Mouse (Mus musculus): ENCODE data around the gene Plekhf1.
A peak's percentile ranks its signal among the peaks of the same experiment; 100 is the strongest.

Plekhf1 gene

DNA sequence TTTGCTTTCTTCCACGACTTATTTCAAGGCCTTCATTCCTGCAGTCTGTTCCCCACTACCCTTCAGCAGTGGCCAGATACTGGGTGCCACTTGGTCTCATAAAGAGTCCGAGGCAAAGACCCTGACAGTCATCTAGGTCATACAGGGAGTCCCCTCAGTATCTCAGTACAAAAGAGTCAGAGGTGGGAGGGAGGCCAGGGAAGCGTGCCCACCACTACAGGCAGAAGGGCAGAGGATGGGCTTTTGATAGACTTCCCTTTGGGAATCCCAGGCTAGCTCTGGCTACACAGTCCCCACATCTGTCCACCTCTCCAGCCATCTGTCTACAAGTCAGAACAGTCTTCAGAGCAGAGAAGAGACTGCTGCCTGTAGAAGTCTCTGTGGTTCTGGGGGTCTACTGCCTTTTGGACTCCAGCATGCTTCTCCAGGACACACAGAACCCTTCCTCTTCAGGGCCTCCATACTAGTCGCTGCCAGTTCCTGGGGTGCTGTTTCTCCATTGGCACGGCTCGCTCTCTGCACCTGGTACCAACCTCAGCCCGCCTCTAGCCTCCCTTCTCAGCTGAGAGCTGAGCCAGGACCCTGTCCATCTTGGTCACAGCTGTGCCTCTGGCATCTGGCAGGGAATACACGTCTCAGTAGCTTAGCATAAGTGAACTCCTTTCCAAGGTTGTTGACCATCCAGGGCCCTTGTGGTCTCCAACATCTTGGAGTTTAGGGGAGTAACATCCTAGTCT is 9.0 kb downstream of the Plekhf1 start:
- DNase-seq (ENCODE audit: low spot score) = no peak

DNA sequence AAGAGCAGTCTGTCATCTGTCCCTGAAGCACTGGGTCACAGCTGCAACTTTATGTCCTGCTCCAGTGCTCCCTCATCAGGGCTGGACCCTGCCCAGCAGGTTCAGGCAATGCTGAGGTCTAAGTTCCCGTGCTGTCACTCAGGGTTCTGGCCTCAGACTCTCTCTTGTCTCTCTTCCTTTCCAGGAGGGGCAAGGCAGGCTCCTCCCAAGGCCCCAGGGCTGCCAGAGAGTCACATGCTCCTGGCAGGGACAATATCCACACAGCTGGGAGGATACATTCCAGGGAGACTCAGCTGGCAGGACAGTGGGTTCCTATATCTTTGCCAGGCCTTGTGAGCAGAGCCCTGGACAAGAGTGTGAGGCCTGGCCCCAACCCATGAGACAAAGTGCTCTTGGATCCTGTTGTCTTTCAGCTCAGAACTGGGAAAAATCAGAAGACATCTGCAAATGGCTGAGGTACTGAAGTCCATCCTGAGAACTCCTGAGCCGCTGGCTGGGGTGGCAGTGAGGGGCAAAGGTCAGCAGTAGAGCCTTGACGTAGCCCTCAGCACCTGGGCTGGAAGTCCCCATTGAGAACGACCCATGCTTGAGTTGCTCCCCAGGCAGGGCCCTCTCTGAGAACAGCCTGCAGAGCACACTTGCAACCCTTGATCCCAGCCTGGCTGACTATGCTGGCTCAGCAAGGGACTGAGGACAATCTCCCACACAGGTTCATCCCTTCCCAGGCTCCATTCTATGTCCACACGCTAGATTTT is 10.2 kb downstream of the Plekhf1 start:
- DNase-seq (ENCODE audit: low spot score) = peak; percentile 68

GRCm38 (mm10) chr7:38215697-38216096 is 12.1 kb downstream of the Plekhf1 start:
- no peak for DNase-seq (ENCODE audit: low spot score)

DNA sequence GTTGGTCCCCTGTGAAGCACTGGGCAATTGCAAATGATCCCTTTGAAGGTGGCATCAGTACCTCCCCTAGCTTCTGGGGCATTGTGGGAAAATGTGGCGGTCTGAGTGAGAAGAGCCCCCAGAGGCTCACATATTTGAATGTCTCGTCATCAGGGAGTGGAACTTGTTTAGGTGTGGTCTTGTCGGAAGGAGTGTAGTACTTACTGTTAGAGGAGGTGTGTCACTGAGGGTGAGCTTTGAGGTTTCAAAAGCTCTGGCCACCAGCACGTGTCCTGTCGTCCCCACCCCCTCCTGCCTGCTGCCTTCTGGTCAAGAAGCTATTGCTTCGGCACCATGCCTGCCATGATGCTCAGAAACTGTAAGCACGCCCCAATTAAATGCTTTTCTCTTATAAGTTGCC is 12.5 kb downstream of the Plekhf1 start:
- no peak for DNase-seq (ENCODE audit: low spot score)

DNA sequence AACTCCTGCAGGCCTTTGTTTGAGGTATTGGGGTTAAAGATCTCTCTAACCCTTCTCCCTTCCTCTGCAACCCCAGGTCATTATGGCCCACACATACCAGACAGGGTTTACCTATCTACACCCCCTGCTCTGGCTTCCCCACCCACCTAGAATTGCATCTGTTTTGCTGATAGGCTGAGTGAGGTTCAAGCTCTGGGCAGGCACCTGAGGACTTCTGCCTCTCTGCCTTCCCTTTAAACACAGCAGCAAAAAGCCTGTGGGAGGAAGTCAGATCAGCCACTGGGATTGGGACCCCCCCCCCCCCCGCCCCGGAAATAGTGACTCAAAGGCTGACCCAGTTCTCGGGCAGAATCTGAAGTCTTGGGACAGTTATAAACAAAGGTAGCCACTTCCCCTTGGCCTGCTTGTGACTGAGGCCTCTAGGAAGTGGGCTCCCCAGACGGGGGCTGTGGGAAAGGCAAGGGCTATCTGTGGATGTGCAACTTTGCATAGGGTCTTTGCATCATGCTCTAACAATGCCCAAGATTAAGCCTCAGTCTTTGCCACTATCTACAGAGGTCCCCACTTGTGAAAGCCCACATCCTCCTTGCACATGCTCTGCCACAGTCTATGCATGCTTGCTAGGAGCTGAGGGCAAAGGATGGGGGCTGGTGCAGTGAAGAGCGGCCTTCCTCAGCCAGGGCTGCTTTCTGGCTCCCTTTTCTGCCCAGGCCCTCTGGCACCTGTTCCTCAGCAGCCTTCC is 13.2 kb downstream of the Plekhf1 start:
- no peak for DNase-seq (ENCODE audit: low spot score)

DNA sequence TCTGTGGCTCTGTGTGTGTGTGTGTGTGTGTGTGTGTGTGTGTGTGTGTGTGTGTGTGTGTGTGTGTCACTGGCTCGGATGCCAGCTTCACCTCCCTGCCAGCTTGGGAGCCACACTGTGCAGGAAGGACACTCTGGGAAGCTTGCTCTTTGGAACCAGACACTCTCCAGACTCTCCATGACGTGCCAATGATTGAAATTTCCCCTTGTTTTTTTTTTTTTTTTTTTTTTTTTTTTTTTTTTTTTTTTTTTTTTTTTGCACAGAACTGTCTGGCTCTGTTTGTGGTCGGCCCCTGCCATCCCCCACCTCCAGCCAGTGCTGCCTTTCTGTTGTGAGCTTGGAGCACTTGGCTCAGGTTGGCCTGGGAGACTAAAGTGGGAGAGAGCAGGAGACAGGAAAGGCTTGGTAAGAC is 15.2 kb downstream of the Plekhf1 start:
- DNase-seq (ENCODE audit: low spot score) = no peak

DNA sequence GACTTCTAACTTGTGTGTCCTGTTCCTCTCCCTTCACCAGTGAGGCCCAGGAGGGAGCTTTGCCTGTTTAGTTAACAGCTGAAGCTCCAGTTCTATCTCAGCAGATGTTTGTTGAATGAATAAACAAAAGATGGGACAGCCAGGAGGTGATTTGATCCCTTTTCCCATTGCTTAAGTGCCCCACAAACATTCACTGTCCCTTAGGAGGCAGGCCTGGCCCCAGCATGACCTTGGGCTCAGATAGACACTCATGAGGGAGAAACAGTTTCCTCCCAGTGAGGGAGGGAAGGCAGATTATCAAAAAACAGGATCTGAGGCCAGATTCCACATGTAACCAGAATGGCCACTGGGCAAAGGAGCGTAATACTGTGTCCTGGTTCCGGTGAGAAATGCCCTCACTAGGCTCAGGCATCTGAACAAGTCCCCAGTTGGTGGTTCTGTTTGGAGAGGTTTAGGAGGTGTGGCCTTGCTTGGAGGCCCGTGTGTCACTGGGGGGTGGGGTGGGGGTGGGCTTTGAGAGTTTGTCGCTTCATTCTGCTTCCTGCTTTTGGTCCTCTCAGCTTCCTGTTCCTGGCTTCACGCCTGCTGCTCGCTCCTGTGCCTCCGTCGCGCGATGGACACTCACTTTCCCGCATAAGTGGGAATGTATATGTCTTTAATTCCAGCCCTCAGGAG is 18.2 kb downstream of the Plekhf1 start:
- no peak for DNase-seq (ENCODE audit: low spot score)

DNA sequence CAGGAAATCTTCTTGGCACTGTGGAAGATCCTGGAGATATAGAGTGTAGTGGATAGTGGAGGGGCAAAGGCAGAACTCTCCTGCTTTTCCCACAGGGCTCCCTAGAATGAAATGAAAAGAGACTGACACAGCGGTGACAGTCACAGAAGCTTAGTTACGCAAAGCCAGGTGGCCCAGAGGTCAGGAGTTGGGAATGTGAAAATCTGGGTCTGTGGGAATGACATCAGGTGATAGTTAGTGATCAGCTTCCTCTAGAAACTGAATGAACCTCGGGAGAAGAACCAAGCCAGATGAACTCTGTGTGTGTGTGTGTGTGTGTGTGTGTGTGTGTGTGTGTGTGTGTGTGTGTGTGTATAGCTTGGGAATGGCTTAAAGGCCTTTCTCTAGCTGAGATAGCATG is 18.8 kb downstream of the Plekhf1 start:
- DNase-seq (ENCODE audit: low spot score) = no peak

- peak; percentile 53 for DNase-seq (ENCODE audit: low spot score)
These were observed 21.3 kb downstream of the Plekhf1 start for GRCm38 (mm10) chr7:38206564-38206963.

- DNase-seq (ENCODE audit: low spot score) = no peak
These were observed 22.0 kb downstream of the Plekhf1 start for GRCm38 (mm10) chr7:38205801-38206200.

- no peak for DNase-seq (ENCODE audit: low spot score)
These were observed 23.5 kb downstream of the Plekhf1 start for GRCm38 (mm10) chr7:38204314-38204713.

- no peak for DNase-seq (ENCODE audit: low spot score)
These were observed 26.5 kb downstream of the Plekhf1 start for GRCm38 (mm10) chr7:38201290-38201658.

DNA sequence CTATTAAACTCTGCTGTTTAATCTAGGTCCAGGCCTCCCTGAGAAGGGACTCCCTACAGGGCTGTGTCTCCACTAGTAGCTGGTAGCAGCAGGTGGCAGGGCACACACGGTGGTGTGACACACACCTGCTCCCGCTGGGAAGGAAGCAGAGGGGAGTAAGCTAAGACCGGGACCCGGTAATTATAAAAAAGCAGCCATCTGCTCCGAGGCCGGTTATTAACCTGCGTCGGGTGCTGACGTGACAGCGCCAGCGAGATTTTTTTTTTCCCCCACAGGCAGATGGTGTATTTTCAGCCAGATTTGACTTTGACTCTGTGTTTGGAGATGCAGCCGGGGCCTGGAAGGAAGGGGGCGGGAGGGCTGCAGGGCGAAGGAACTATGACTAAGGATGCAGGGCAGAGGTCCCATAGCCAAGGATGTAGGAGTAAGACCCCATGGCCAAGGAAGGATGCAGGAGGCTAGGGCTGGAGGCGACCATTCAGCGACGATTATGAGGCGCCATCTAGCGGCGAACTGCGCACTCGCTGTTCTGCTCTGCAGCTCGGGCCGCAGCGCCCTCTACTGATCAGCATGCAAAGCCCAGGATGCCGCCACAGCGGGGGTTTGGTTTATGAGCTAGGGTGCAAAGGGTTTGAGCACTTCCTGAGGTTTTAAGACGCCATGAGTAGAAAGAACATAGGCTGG is 27.1 kb downstream of the Plekhf1 start:
- peak; percentile 40 for DNase-seq (ENCODE audit: low spot score)

GRCm38 (mm10) chr7:38199907-38200605 is 27.8 kb downstream of the Plekhf1 start:
- DNase-seq (ENCODE audit: low spot score) = no peak

DNA sequence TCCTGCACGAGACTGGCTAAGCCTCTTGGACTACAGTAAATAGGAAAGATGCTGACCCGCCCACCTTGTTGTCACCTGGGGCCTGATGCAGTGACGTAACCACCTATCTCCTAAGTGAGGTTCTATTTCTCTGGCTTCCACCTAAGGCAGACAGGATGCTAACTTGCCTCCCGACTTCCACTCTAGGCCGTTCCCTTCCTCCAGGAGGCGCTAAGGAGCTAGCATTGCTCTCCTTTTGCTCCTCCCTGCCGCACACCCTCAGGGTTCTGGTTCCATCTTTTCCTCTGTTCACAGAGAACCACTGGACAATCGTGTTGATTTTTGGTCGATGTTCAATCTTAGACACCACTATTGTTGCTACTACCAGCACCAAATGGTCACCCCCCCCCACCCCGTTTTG is 36.2 kb downstream of the Plekhf1 start:
- no peak for DNase-seq (ENCODE audit: low spot score)

DNA sequence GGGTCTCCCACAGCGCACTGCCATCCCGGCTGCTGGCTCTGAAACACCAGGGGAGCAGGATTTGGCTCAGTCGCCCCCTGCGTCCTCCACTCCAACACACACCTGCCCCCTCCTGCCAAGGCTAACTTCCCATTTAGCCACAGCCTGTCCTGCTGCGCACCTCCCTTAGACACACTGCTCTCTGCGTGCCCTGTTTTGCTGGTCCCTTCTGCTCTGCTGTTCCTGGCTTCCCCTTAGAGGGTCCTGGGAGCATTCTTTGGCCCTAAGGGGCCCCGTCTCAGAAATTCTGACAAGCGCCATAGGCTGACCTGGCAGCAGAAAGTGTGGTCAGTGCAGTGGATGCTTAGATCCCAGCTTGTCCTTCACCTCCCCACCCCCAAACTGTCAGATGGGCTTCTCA is 36.7 kb downstream of the Plekhf1 start:
- no peak for DNase-seq (ENCODE audit: low spot score)

- no peak for DNase-seq (ENCODE audit: low spot score)
These were observed 37.6 kb downstream of the Plekhf1 start for GRCm38 (mm10) chr7:38190056-38190835.

- DNase-seq (ENCODE audit: low spot score) = no peak
These were observed 38.5 kb downstream of the Plekhf1 start for GRCm38 (mm10) chr7:38189136-38189982.
